Mouse (Mus musculus) kidney, adult 2 months (tissue): ENCODE measurements at regions not wholly inside any gene's neighbourhood (a gene's known extent, or its start where the extent isn't known, plus 50 kb on each side); places are given as distances from the start of the nearest gene placed in this dataset.

Experiments used
- DNase-seq: peaks from one replicate; pipeline ENCODE4 v3.0.0; 2021
- H3K27ac ChIP-seq: fragments of 200-500 bp; 2 replicates; pipeline ENCODE4 v1.5.1; 2012; ENCODE audit warnings: low read depth, low read length, control low read depth, inconsistent platforms; ENCODE audit not compliant: insufficient read depth
- H3K27me3 ChIP-seq: fragments of 200-500 bp; replicated peaks from 2 replicates; pipeline ENCODE4 v1.6.1; 2012; ENCODE audit warnings: mild to moderate bottlenecking, moderate library complexity, low read length, inconsistent platforms; ENCODE audit not compliant: control insufficient read depth, insufficient read depth
- H3K36me3 ChIP-seq: fragments of 200-500 bp; 2 replicates; pipeline ENCODE4 v1.6.1; 2012; ENCODE audit warnings: mild to moderate bottlenecking, moderate library complexity, low read length, inconsistent platforms; ENCODE audit not compliant: control insufficient read depth, insufficient read depth
- H3K4me1 ChIP-seq: fragments of 200-500 bp; 2 replicates; pipeline ENCODE4 v1.6.1; 2011; ENCODE audit warnings: low read length; ENCODE audit not compliant: control insufficient read depth, insufficient read depth
- H3K4me3 ChIP-seq: fragments of 200-500 bp; 2 replicates; pipeline ENCODE4 v1.5.1; 2011; ENCODE audit warnings: mild to moderate bottlenecking, low read depth, low read length, control low read depth; ENCODE audit not compliant: insufficient read depth
- CTCF ChIP-seq: fragments of 200-500 bp; conservative IDR thresholded peaks from 2 replicates; pipeline ENCODE4 v1.5.1; 2011; ENCODE audit warnings: low read depth, mild to moderate bottlenecking, control low read depth, low read length, moderate library complexity, mixed read lengths; ENCODE audit not compliant: insufficient read depth, insufficient read length
- POLR2A ChIP-seq: fragments of 200-500 bp; IDR thresholded peaks from one replicate; pipeline ENCODE4 v1.6.1; 2011; ENCODE audit warnings: low read depth, low read length, control low read depth
- WGBS: fragments of 180-500 bp; shearing (Covaris S2); methylation state at CpG from one replicate; pipeline ENCODE4 v1.1.7; 2018; 5-methylcytosine and 5-hydroxymethylcytosine counted together

DNA sequence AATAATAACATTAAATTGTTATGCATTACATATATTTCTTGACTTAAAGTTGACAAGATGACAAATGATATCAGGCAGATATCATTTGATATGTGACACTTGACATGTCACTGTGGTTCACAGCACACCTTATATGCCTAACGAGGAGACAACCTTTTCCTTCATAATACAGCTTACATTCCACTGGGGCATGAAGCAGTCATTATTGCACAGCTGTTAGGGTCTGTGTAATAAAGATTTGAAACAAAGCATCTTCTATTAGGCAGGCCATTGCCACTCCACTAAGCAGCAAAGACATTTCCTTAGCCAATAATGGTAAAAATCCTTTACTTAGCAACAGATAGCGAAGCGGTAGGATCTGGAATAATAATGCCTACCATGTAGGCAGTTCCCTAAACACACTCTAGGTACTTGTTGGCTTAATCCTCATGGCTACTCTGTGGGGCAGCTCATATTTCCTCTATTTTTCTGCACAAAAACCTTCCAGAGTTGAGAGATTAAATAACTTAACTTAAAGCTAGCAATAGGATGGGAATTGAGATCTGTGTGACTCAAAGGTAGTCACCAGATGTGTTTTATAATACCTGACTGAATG, 112.0 kb upstream of the Slc35f1 start:
- DNase-seq, result no peak
- no peaks in the 10 kb centered on the region for H3K27me3 ChIP-seq
- H3K27ac ChIP-seq, result no peak overlapping the region
- no peaks in the 10 kb centered on the region for H3K4me1 ChIP-seq
- no peak overlapping the region for H3K4me3 ChIP-seq
- H3K36me3 ChIP-seq, result no peaks in the 10 kb centered on the region
- TF ChIP-seq CTCF (no peak), POLR2A (no peak)
- 69% methylated on average over 3 of the region's 3 CpGs for WGBS

DNA sequence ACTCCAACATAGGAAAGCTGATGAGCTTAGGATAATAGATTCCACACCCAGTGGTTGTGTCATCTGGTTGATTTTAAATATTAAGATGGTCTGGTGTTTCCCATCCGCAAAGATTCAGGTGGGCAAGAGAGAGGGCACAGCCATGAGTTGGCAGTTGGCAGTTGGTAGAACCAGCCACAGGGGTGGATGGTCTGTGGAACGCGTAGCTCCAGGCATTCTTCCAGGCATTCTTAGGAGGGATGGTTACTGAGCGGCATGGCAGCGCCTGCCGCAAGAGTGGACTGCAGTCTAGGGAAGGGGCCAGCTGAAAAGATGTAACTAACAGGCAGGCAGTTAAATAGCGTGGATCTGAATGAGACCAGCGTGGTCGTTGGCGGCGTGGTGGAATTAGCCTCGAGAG, 96.6 kb upstream of the Slc35f1 start:
- no peaks in the 10 kb centered on the region for H3K4me1 ChIP-seq
- H3K36me3 ChIP-seq, result no peaks in the 10 kb centered on the region
- no peaks in the 10 kb centered on the region for H3K27me3 ChIP-seq
- no peak for DNase-seq
- TF ChIP-seq POLR2A (no peak), CTCF (no peak)
- 95% methylated on average over 12 of the region's 12 CpGs for WGBS
- no peak overlapping the region for H3K27ac ChIP-seq
- H3K4me3 ChIP-seq, result no peak overlapping the region
